Mouse (Mus musculus) embryonic fibroblast, embryonic 13.5 days (primary cell): Measurements from ENCODE around the gene Rps6kb1.

Experiments used
- CTCF ChIP-seq: IDR thresholded peaks from 2 replicates; pipeline ENCODE4 v1.5.1; 2011; ENCODE audit warnings: mild to moderate bottlenecking, control low read depth, low read length, moderate library complexity, borderline replicate concordance; ENCODE audit not compliant: insufficient read depth
- POLR2A ChIP-seq: IDR thresholded peaks from 2 replicates; pipeline ENCODE4 v1.6.1; 2011; ENCODE audit warnings: low read depth, mild to moderate bottlenecking, control low read depth, low read length, moderate library complexity

- TF ChIP-seq CTCF, result no peak
- TF ChIP-seq POLR2A, result no peak
Measured at GRCm38 (mm10) chr11:86468971-86469370, 75.6 kb downstream of the Rps6kb1 start.
